Mouse (Mus musculus) liver, adult 2 months (tissue): ENCODE results near the gene Zcchc14.

Source experiments
- CTCF ChIP-seq: fragments of 200-500 bp; IDR thresholded peaks from 2 replicates; pipeline ENCODE4 v1.5.1; 2011; ENCODE audit warnings: low read depth, low read length, control low read depth
- POLR2A ChIP-seq: fragments of 200-500 bp; IDR thresholded peaks from 2 replicates; pipeline ENCODE4 v1.6.1; 2011; ENCODE audit warnings: low read length, control low read depth; ENCODE audit not compliant: insufficient read depth; ENCODE audit errors: extremely low read depth

- no peak for TF ChIP-seq CTCF
- 0 out of 2 replicates have a peak, but pooled peaks have one; percentile 4 for TF ChIP-seq POLR2A
Observed at GRCm38 (mm10) chr8:121562941-121563351, 89.8 kb downstream of the Zcchc14 start.
